Mouse (Mus musculus): ENCODE measurements around the gene Mpig6b.

Mpig6b gene

DNA sequence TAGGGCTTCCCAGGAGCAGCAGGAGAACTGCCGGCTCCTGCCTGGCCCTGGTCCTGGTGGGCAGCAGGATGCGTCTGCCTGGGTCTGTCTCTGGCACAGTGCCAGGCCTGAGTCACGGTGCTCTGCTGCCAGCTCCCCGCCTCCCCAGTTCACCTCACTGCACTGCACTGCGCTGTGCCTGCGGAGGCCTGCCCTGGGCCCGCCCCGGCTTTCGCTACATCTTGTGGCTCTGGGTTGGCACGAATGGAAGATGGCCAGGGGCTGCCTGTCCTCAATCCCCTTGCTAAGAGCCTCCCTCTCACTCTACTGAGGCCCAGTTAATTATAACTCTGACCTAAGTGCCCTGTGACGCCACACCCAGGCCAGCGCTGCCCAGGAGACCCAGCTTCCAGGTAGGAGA, 49.6 kb downstream of the Mpig6b start, which contains the start of gene Vwa7:
TSS of gene Vwa7 (plus strand) at position 204 of the 400 bp plus-strand sequence.
- no peak for DNase-seq

DNA sequence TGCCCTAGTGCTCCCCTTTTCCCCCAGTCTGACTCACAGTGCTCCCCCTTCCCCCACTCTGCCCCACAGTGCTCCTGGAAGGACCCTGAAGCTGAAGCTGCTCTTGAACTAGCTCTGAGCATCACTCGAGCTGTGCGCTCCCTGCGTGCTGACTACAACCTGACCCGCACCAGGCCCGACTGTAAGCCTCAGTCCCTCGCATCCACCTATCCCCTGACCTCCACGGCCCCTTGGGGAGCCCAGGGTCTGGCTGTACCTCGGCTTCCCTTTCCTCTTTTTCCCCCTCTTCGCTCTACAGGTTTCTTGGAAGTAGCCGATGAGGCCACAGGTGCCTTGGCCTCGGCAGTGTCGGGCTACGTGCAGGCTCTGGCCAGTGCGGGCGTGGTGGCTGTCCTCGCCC, 50.7 kb downstream of the Mpig6b start:
- DNase-seq: no peak

DNA sequence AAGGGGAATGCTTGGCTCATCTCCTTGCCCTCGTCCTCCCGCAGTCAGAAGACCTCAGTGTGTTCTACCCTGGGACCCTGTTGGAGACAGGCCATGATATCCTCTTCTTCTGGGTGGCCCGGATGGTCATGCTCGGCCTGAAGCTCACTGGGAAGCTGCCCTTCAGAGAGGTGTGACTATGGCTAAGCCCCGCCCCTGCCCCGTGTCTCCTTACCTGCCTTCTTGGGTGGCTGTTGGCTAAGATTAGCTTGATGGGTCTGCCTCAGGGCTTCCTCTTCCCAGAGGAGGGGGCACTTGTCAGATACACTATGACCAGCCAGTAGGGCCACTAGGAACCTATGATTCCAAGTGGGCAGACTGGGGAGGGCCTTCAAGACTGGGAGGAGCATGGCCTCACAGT, 52.8 kb downstream of the Mpig6b start:
- no peak for DNase-seq
